Mouse (Mus musculus) spleen, postnatal 36 days (tissue): ENCODE data around the gene Aox4.

Source experiments
- DNase-seq, 2 experiments: peaks; one replicate each; pipeline ENCODE4 v3.0.0; 2022; ENCODE audit warnings: low spot score in 2 of 2, mixed read lengths in 1 of 2

The Aox4 gene

GRCm38 (mm10) chr1:58301073-58301472, 90.9 kb downstream of the Aox4 start:
- DNase-seq: no peak

DNA sequence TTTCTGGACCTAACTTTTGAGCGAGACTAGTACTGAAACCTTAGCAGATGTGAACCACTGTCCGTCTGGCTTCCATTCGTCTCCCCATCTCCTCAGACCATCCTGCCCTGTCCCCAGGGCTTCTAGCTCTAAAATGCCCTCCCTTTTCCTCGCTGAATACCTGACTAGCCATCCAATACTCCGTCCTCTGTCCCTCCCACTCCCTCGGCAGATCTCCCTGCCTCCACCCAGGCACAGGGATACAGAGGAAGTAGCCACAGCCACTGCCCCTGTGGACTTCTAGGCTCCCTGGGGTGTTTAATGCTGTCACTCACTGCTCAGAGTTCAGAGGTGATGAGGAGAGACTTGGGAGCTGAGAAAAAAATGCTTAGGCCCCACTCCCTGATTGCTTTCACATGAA, 91.8 kb downstream of the Aox4 start:
- no peak for DNase-seq

DNA sequence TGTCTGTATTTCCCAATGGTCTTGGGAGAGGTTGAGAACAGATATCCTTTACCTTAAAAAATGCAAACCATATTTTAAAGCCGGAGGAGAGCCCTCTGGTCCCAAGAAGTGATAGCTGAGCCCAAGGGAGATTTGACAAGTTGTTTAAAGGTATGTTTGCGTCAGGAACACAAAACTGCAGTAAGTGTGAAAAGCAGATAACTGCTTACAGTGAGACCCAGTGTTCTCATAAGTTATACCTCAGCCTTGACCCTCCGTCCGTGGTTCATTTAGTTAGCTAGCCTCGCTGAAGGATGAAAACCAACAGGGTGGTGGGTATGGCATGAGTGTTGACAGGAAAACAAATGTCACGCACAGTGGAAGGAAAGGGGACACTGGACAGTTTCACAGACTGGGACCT, 92.8 kb downstream of the Aox4 start:
- no peak for DNase-seq

- peak; percentile 69 to 71 for DNase-seq
Observed at GRCm38 (mm10) chr1:58303726-58304125, 93.5 kb downstream of the Aox4 start.

DNA sequence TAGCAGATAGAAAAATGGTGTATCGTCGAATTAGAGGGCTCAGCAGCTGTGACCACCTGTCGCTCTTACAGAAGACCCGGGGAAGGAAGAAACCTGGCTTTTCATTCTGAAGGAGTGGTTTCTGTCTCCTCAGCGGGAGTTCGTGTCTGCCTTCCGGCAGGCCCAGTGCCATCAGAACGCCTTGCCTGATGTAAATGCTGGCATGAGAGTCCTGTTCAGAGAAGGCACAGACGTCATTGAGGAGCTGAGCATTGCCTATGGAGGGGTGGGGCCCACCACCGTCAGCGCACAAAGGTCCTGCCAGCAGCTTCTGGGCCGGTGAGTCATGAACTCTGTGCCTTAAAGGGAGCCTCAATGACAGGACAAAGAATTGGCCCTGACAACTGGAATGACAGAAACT, 94.1 kb downstream of the Aox4 start:
- no peak for DNase-seq

- no peak for DNase-seq
Observed at GRCm38 (mm10) chr1:58307181-58307580, 97.0 kb downstream of the Aox4 start.

DNA sequence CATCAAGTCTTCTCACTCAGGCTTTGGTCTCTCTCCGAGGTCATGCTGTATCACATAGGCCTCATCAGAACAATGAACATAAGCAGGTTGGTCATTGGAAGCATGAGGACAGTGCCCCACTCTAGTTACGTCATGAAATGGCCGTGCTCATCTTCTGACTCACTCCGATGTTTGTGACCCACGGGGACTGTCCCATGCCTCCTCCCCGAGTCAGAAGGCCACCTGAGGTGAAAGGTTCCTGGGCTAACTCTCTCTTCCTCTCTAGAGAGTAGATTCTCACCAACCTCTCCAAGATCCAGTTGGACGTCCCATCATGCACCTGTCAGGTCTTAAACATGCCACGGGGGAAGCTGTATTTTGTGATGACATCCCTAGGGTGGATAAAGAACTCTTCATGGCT, 98.4 kb downstream of the Aox4 start:
- DNase-seq: no peak

- no peak for DNase-seq
Observed at GRCm38 (mm10) chr1:58309853-58310252, 99.7 kb downstream of the Aox4 start.

DNA sequence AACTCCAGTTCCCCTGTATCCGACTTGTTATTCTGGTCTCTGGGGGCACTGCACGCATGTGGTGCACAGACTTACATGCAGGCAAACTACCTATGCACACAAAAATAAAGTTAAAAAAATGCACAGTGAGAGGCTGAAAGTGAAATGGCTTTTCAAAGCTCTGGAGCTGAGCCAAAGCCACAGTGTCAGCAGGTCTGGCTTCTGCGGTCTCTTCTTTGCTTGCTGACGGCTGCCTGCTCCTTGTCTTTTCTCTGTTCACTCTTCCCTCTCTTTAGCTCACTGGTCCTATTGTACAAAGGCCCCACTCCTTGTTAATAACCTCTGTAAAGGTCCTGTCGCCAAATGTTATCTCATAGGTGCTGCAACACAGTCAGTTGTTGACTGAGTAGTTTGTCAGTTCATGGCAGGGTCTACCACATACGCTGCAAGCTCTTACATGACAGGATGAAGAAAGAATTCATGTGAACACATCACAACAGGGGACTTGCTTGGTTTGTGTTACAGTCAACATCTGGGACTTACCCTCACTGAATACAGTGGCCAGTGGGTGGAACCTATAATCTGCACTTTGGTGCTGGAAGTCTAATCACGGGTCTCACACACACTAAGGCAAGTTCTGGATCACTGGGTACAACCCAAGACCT, 101.1 kb downstream of the Aox4 start:
- DNase-seq: no peak

DNA sequence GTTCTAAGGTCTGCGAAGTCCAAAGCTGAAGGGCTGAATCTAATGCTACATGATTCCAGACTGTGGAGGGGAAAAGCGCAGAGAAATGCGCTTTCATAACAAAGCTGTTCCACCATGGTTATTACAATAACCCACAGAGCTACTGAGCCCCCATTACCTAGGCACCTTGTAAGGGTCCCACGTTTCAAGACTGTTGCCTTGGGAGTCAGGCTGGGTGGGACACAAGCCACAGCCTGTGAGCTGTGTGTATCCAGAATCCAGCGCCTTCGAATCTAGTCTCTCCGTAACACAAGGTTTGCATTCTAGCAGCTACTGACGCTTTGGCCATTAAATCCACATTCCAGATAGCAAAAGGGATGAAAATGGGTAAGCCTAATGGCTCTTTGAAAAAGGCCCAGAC, 103.0 kb downstream of the Aox4 start:
- DNase-seq: no peak

DNA sequence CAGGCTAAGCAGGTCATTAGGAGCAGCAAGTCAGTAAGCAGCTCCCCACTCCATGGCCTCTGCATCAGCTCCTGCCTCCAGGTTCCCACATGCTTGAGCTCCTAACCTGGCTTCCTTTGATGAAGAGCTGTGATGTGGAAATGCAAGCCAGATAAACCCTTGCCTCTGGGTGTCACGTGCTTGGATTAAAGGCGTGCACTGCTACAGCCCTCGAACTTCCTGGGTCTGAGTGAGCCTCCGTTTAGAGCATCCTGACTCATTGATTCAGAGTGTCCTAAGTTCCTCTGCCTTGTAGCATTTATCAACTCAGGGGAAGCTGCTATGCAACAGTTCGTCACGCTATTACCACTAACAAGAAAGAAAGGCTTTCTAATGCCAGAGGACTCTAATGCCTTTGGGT, 105.3 kb downstream of the Aox4 start:
- no peak for DNase-seq
